Mouse (Mus musculus): ENCODE results near the gene Ldhc.
A peak's percentile ranks its signal among the peaks of the same experiment; 100 is the strongest.
"Not testable (repeated sequence)": the region's sequence is repeated elsewhere in the genome, so short reads cannot be mapped to it uniquely, and the experiment has no call there.

The Ldhc gene

GRCm38 (mm10) chr7:46860996-46861395 lies at the start of gene Ldhc:
Gene Ldhc (plus strand): TSS chr7:46861203.
- no peak for DNase-seq (ENCODE audit: low read depth, low spot score)

DNA sequence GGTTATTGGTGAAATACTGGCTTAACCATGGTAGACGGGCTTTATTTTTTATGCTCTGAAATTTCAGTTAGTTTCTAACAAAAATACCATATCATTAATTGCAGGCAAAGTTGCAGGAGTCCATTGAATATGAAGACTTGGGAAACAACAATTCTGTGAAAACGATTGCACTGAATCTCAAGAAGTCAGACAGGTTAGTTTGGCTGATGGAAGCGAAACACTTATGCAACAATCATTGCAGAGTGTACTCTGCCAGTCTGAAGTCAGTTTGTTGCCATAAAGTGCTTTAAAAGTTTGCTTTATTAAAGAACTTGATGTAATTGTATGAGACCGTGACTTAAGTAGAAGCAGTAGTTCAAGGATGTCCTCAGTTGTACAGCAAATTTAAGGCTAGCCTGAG lies 47.0 kb upstream of the Ldhc start:
- no peak for DNase-seq (ENCODE audit: low read depth, low spot score)

DNA sequence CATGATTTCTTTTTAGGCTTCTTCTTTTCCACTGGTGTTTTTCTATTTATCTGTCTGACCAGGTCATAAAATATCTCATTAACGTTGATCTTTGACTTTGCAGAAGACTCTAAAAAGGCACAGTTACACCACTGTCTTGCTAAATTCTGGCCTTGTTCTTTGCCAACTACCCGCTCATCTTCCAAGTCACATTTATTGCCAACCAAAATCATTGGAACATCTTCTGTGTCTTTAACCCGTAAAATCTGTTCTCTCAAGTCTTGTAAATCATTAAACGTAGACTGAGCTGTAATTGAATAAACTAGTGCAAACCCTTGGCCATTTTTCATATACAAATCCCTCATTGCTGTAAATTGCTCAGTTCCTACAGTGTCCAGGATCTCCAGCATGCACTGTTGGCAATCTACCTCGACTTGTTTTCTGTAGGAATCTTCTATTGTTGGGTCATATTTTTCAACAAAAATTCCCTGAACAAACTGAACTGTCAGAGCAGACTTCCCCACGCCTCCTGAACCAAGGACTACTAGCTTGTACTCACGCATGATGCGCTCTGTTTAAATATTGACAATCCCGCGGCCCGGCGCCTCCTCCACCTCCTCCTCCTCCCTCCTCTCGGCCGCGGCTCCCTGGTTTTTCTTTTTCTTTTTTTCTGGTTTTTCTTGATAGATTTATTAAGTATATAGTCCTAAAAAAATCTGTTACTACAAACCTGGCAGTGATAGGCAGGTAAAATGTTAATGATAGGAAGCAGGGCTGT lies 39.9 kb upstream of the Ldhc start:
- not testable (repeated sequence) for DNase-seq (ENCODE audit: low read depth, low spot score)

- peak; percentile 30 for DNase-seq (ENCODE audit: low read depth, low spot score)
Observed at GRCm38 (mm10) chr7:46827046-46827802, 33.8 kb upstream of the Ldhc start.

DNA sequence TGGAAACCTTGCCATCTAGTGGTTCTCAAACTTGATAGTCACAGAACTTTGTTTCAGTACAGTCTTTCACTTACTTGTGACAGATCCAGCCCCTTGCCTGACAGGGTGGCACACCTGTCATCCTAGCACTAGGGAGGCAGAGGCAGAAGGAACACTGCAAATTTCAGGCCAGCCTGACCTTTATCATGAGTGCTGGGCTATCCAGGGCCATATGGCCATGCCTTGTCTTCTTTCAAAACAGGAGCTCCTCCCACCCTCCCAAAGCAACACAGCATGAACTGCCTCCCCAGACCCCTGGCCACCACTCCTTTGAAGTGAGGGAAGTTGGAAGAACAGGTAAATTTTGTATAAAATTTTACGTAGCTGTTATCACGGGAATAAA lies 33.2 kb upstream of the Ldhc start:
- no peak for DNase-seq (ENCODE audit: low read depth, low spot score)

DNA sequence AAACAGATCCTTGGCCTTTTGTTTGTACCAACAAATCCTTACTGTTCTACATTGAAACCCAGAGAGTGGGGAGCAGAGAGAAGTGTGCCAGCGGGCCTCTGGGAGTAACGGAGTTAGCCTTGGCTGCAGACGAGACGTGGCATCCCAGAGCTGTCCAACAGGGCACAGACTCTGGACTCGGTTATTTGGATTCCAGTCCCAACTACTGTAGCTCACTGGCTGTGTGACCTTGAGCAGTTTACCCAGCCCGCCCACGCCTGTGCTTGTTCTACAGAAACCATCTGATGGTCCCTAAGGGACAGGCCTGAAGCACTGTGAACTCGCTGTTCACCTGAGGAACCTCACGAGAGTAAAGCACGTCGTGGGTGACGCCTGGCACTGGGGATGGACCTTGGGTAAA lies 31.1 kb upstream of the Ldhc start:
- DNase-seq (ENCODE audit: low read depth, low spot score) = no peak

GRCm38 (mm10) chr7:46830799-46831590 lies 30.0 kb upstream of the Ldhc start:
- DNase-seq (ENCODE audit: low read depth, low spot score) = peak; percentile 52

DNA sequence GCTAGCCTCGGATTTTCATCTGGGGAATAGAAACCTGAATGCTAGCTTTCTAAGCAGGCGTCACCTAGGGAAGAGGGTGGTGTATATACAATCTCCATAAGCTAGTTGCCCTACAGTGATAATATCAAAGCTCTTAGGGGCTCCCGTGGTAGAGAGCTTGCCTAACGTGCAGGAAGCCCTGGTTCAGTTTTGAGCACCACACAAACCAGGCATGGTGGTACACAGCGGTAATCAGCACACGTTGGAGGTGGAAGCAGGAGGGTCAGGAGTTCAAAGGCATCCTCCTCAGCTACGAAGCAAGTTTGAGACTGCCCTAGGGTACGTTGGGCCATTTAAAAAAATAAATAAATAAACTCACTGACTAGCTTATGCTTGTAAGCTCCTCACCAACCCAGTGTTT lies 29.3 kb upstream of the Ldhc start:
- DNase-seq (ENCODE audit: low read depth, low spot score) = peak; percentile 30

DNA sequence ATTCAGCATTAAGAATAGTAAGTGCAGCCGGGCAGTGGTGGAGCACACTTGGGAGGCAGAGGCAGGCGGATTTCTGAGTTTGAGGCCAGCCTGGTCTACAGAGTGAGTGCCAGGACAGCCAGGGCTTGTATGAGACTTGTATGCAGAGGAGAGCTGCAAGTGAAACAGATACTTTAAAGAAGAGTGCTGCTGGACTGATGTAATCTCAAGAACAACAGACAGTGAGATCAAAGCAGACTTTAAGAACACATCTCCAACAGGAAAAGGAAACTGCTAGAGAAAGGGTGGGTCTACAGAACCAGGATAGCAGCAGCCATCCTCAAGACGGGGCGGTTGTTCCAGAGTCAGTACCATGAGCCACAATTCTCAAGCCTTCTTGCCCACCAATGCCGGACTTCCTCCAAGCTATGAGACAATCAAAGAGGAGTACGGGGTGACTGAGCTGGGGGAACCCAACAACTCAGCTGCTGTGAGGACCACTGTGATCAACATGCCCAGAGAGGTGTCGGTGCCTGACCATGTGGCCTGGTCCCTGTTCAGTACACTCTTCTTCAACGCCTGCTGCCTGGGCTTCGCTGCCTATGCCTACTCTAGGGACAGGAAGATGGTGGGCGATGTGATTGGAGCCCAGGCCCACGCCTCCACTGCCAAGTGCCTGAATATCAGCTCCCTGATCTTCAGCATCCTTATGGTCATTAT lies 28.7 kb upstream of the Ldhc start:
- peak; percentile 69 for DNase-seq (ENCODE audit: low read depth, low spot score)

GRCm38 (mm10) chr7:46833266-46833665 lies 27.7 kb upstream of the Ldhc start:
- DNase-seq (ENCODE audit: low read depth, low spot score) = peak; percentile 83

- DNase-seq (ENCODE audit: low read depth, low spot score) = peak; percentile 30
Observed at GRCm38 (mm10) chr7:46833670-46834255, 27.2 kb upstream of the Ldhc start.

GRCm38 (mm10) chr7:46834994-46835610 lies 25.9 kb upstream of the Ldhc start:
- no peak for DNase-seq (ENCODE audit: low read depth, low spot score)

DNA sequence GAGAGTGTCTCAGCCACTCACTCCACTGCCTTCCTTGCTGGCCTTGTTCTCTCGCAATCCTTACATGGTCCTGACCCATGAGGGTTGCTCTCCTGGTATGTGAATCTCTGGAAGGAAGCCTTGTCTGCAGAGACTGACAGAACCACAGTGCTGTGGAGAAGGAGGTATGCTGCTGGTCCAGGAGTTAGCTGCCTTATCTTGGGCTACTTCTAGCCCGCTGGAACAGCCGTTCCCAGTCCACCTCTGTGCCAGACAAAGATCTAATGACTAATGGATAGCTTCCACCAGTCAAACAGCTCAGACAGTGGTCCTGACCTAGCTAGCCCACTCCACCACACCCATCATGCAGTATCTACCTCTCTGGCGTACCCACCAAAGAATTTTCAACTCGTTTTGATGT lies 24.6 kb upstream of the Ldhc start:
- DNase-seq (ENCODE audit: low read depth, low spot score) = no peak

- no peak for DNase-seq (ENCODE audit: low read depth, low spot score)
Observed at GRCm38 (mm10) chr7:46837073-46837472, 23.9 kb upstream of the Ldhc start.

GRCm38 (mm10) chr7:46838104-46838671 lies 22.8 kb upstream of the Ldhc start:
- peak; percentile 42 for DNase-seq (ENCODE audit: low read depth, low spot score)

DNA sequence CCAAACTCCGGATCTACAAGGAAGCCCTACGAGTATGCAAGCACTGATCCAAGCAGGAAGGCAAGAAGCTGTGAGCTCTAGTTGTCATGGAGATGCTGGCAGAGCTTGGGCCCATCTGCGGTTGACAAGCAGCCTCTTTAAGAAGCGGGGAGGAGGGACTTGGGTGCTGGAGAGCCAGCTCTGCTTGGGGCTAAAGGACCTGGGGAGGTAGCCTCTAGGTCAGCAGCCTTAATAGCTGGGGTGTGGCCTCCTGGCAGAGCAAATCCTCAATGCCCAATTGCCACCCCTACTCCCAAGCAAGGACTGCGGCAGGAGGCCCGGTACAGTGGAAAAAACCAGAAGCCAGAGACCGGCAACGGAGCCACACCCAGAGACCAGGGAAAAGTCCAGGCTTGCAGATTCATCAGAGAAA lies 22.1 kb upstream of the Ldhc start:
- peak; percentile 86 for DNase-seq (ENCODE audit: low read depth, low spot score)

- no peak for DNase-seq (ENCODE audit: low read depth, low spot score)
Observed at GRCm38 (mm10) chr7:46839446-46839845, 21.6 kb upstream of the Ldhc start.

GRCm38 (mm10) chr7:46839861-46840260 lies 21.1 kb upstream of the Ldhc start:
- no peak for DNase-seq (ENCODE audit: low read depth, low spot score)

DNA sequence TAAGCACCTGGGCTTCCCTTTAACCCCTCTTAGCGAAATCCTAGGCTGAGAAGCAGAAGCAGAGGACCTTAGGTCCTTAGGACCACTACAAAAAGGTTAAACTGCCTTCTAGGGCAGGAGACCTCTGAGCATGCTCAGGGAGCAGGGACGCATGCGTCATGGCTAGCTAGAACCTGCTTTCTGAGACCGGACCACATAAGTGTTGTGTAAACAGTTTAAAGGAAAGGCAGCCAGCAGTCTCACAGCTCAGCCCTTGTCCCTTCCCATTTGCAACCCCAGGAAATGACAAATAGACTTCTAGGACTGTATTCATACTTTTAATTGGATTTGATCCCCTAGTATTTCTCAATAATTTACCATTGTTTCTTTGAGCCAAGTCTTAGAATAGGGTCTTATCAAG lies 20.7 kb upstream of the Ldhc start:
- DNase-seq (ENCODE audit: low read depth, low spot score) = no peak

- no peak for DNase-seq (ENCODE audit: low read depth, low spot score)
Observed at GRCm38 (mm10) chr7:46840787-46841525, 20.0 kb upstream of the Ldhc start, which contains the start of gene Ldha. Gene Ldha (plus strand): TSS chr7:46841475.
